Mouse (Mus musculus) forebrain, embryonic 11.5 days (tissue): ENCODE data around the gene Rsl1d1. TPM values are rescaled to one million over a fixed set of nuclear protein-coding genes. Genes with fewer than 3 reads are reported as not detected.
A peak's percentile ranks its signal among the peaks of the same experiment; 100 is the strongest.

Experiments
- ATAC-seq: fragments of 200-750 bp; cut with Nextera tagmentation; replicated peaks from 2 replicates; pipeline ENCODE4 v1.8.0; 2017; ENCODE audit warnings: moderate TSS enrichment; ENCODE audit not compliant: low FRiP score
- DNase-seq: peaks from one replicate; pipeline ENCODE4 v3.0.0-alpha.2; 2017; ENCODE audit warnings: low spot score
- H3K27ac ChIP-seq: fragments of 300-500 bp; sonication (generic); 2 replicates; pipeline ENCODE4 v1.5.1; 2014; ENCODE audit warnings: low read depth, low read length
- H3K27me3 ChIP-seq: fragments of 300-500 bp; sonication (generic); 2 replicates; pipeline ENCODE4 v1.6.1; 2014; ENCODE audit warnings: mild to moderate bottlenecking, low read length, mixed read lengths; ENCODE audit not compliant: control insufficient read depth, insufficient read depth
- H3K36me3 ChIP-seq: fragments of 300-500 bp; sonication (generic); 2 replicates; pipeline ENCODE4 v1.6.1; 2014; ENCODE audit warnings: mild to moderate bottlenecking, low read length, moderate library complexity, mixed read lengths; ENCODE audit not compliant: control insufficient read depth, insufficient read depth
- H3K4me1 ChIP-seq: fragments of 300-500 bp; sonication (generic); replicated peaks from 2 replicates; pipeline ENCODE4 v1.6.1; 2014; ENCODE audit warnings: low read length, mixed read lengths; ENCODE audit not compliant: control insufficient read depth, insufficient read depth
- H3K4me2 ChIP-seq: fragments of 300-500 bp; sonication (generic); 2 replicates; pipeline ENCODE4 v1.6.1; 2014; ENCODE audit warnings: low read depth, mild to moderate bottlenecking, low read length, moderate library complexity, mixed read lengths; ENCODE audit not compliant: severe bottlenecking
- H3K4me3 ChIP-seq: fragments of 300-500 bp; sonication (generic); 2 replicates; pipeline ENCODE4 v1.5.1; 2014; ENCODE audit warnings: low read depth, low read length
- H3K9ac ChIP-seq: fragments of 300-500 bp; sonication (generic); 2 replicates; pipeline ENCODE4 v1.6.1; 2014; ENCODE audit warnings: low read length
- H3K9me3 ChIP-seq: fragments of 300-500 bp; sonication (generic); 2 replicates; pipeline ENCODE4 v1.6.1; 2016; ENCODE audit warnings: low read length, mixed read lengths; ENCODE audit not compliant: control insufficient read depth
- WGBS: fragments of 180-500 bp; shearing (Covaris S2); extraction: QIAGEN DNeasy Blood & Tissue Kit; methylation state at CpG from one replicate; pipeline ENCODE4 v1.1.7; 2014; 5-methylcytosine and 5-hydroxymethylcytosine counted together
- polyA plus RNA-seq: library from polyadenylated mRNA; unstranded; fragments of >200 nt; fragmentation: Nextera tagmentation; extraction: Ambion mirVana; gene quantifications from 2 replicates; pipeline ENCODE4 v1.2.1, GENCODE M21; 2014

Rsl1d1 gene
- polyA plus RNA-seq: 254 and 263 TPM in 2 replicates

DNA sequence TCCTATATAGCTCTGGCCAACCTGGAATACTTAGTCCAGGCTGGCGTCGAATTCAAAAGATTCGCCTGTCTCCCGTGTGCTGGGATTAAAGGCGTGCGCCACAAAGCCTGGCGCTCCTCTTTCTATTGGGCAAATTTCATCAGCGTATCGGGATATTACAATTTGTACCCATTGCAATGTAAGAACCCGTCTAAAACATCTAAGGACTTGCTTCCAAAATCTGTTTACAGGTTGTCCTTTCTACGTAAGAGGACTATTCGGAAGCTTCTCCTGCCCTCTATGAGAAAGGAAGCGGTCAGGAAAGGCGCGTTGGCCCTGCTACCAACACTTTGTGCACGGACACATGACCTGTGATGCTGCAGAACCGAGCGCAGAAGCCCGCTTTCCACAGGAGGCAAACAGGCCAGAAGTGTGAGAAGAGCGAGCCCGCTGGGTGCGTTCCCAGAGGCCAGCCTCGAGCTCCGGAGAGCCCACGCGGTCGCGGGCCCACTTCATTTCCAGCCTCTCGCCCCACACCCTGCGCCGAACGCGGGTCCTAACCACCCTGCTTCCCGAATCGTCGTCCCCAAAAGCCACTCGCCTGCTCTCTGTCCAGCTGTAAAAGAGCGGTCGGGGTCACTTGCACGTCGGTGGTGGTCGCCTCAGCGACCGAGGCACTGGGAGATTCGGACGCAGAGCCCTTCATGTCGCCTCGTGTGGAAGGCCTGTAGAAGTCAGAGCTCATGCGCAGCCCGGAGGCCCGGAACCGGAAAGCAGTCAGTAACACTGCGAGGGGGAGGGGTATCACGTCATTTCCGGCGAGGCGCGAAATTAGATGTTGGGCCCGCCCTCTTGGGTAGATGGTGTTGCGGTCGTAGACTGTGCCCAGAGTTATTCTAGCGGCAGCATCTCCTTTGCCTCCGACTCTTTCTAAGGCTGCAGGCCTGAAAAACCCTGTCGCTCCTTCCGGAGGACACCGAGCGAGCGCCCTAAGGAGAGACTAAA lies at the start of gene Rsl1d1:
Gene Rsl1d1, minus strand, starts transcription at position 761 of the 984 bp plus-strand sequence.
- ATAC-seq (peak; percentile 99), DNase-seq (peak; percentile 96)
- H3K4me1 ChIP-seq: peaks cover 5% of the 10 kb centered on the region
- peaks cover 7% of the 10 kb centered on the region; the same call in 1 of the 2 replicates for H3K36me3 ChIP-seq
- H3K4me2 ChIP-seq: peak within 1 kb of the TSS; percentile 85
- peak within 1 kb of the TSS; percentile 86 for H3K9ac ChIP-seq
- under 1% methylated on average over 68 of the region's 68 CpGs for WGBS
- H3K27ac ChIP-seq: peak within 1 kb of the TSS; percentile 37; the same call in 1 of the 2 replicates
- H3K27me3 ChIP-seq: no peaks in the 10 kb centered on the region
- H3K9me3 ChIP-seq: no peaks in the 10 kb centered on the region
- peak within 1 kb of the TSS; percentile 72 for H3K4me3 ChIP-seq

DNA sequence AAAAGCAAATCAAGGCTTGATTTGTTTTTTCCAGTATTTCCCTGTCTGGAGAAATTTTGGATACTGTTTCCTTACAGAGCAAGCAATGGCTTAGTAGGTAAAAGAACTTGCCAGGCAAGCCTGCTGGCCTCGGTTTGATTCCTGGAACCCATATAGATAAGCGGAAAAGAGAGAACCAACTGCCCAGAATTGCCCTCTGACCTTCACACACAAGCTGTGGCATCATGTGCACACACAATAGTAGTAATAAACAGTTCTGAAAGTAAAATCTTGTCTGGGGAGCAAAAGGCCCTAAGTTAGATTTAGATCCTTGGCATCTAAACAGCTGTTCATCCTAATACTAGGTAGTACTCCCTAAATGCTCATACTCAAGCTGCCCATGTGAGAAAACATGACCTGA lies 44.7 kb upstream of the Rsl1d1 start:
- Histone ChIP-seq H3K27ac (no peak overlapping the region), H3K4me3 (no peak overlapping the region), H3K4me2 (no peak overlapping the region), H3K27me3 (no peaks in the 10 kb centered on the region), H3K36me3 (no peaks in the 10 kb centered on the region), H3K9ac (no peak overlapping the region), H3K9me3 (no peaks in the 10 kb centered on the region), H3K4me1 (peaks cover 4% of the 10 kb centered on the region; the same call in 1 of the 2 replicates)
- ATAC-seq: no peak
- WGBS: 90% methylated on average over 2 of the region's 2 CpGs
- DNase-seq: no peak

DNA sequence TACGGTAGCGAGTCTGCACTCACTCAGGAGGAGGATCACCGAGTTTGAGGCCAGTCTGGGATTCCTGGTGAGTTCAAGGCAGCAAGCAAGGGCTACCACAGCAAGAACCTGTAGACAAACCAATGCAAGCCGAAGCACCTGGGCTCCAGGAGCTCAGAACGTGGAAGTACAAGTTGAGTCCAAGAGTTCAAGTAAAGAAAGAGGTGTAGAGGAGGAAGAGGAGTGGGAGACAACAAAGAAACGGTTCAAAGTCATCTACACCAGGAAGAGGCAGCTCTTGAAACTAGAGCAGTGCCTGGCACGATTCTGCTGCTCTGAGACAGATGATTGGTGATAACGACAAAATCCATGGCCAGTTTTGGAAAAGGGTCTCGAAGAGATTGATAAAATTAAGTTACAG lies 42.6 kb upstream of the Rsl1d1 start:
- no peaks in the 10 kb centered on the region for H3K36me3 ChIP-seq
- no peaks in the 10 kb centered on the region for H3K4me1 ChIP-seq
- H3K9ac ChIP-seq: no peak overlapping the region
- no peak overlapping the region for H3K4me3 ChIP-seq
- H3K4me2 ChIP-seq: no peak overlapping the region
- 91% methylated on average over 9 of the region's 9 CpGs for WGBS
- H3K9me3 ChIP-seq: no peaks in the 10 kb centered on the region
- DNase-seq (no peak), ATAC-seq (no peak)
- H3K27me3 ChIP-seq: no peaks in the 10 kb centered on the region
- no peak overlapping the region for H3K27ac ChIP-seq

DNA sequence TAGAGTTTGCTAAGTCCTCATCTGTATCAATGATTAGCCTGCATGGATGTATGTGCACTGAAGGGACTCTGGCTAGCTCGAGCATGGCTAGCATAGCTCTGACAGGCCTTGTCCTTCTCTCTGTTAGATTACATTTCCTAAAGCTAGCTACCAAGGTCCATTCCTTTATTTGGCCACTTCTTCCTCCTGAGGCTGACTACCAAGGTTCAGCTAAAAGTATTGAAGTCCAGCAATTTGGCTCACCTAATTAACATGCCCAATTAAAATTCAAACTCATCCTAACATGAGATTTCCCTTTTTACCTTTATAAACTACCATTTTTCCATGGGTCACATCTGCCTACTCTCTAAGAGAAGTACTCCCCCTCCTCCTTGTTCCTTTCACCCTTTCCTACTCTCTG lies 39.3 kb upstream of the Rsl1d1 start:
- Histone ChIP-seq H3K4me3 (no peak overlapping the region), H3K9ac (no peak overlapping the region), H3K27ac (no peak overlapping the region), H3K9me3 (no peaks in the 10 kb centered on the region), H3K36me3 (no peaks in the 10 kb centered on the region; the same call in 1 of the 2 replicates), H3K4me1 (no peaks in the 10 kb centered on the region), H3K27me3 (no peaks in the 10 kb centered on the region), H3K4me2 (no peak overlapping the region)
- ATAC-seq (no peak), DNase-seq (no peak)
- WGBS: 100% methylated on average over 1 of the region's 1 CpGs

DNA sequence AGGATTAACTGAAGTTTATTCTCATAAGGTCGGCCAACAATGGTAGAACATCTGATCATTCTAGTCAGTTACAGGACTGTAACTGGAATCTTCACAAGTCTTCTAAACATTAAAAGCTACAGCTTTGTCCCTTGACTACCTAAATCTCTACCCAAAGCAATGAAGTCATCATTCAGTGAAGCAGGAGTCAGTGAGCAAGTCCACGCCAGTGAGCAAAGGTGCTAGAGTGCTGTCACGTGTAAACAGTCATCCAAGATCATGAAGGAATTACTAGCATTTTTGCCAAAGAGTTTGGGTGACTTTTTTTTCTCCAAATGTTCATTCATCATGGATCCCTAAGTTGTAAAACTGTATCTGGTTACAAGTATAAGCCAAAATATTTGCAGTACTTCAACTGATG lies 14.7 kb upstream of the Rsl1d1 start:
- ATAC-seq (no peak), DNase-seq (no peak)
- Histone ChIP-seq H3K4me3 (no peak overlapping the region), H3K27ac (no peak overlapping the region), H3K27me3 (no peaks in the 10 kb centered on the region), H3K9ac (no peak overlapping the region), H3K4me2 (no peak overlapping the region), H3K9me3 (no peaks in the 10 kb centered on the region), H3K36me3 (peaks cover 3% of the 10 kb centered on the region; the same call in 1 of the 2 replicates), H3K4me1 (no peaks in the 10 kb centered on the region)
- WGBS: 84% methylated on average over 3 of the region's 3 CpGs

DNA sequence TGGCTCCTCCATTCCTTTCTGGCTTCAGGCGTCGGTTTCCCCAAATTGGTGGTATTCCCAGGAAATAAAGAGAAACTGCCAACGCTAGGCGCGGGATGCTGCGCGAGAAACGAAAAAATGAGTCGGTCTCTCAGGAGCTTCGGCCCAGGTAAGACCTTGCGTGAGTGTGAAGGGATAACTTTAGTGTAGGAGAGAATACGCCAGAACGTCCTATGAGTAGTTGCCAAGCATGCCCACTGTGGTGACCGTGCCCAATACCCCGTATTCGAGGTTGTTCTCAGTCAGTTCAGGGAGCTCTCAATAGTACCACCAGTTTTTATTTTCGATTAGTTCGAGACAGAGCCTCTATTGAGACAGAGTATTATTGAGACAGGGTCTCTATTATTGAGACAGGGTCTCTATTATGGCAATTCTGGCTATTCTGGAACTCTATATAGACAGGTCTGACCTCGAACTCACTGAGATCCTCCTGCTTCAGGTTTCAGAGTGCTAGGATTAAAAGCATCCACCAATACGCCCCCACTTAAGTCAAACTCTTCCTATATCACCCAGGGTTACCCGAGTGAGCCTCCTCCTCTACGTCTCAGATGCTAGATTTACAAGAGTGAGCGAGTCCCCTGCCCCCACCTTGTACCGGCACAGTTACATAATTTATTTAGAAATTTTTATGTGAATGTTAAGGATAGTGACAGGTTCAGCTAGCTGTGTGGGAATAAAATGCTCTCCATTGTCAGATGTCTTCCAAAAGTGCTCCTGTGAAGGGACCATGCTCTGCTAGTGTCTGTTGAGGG lies 664 bp upstream of the Rsl1d1 start:
- DNase-seq (peak; percentile 32), ATAC-seq (peak; percentile 53)
- Histone ChIP-seq H3K9me3 (no peaks in the 10 kb centered on the region), H3K36me3 (no peaks in the 10 kb centered on the region; the same call in 1 of the 2 replicates), H3K4me3 (peak overlapping the region; percentile 72), H3K9ac (peak overlapping the region; percentile 86), H3K27me3 (no peaks in the 10 kb centered on the region), H3K4me1 (peaks cover 5% of the 10 kb centered on the region), H3K4me2 (peak overlapping the region; percentile 69), H3K27ac (no peak overlapping the region; the same call in 1 of the 2 replicates)
- 12% methylated on average over 24 of the region's 24 CpGs for WGBS

DNA sequence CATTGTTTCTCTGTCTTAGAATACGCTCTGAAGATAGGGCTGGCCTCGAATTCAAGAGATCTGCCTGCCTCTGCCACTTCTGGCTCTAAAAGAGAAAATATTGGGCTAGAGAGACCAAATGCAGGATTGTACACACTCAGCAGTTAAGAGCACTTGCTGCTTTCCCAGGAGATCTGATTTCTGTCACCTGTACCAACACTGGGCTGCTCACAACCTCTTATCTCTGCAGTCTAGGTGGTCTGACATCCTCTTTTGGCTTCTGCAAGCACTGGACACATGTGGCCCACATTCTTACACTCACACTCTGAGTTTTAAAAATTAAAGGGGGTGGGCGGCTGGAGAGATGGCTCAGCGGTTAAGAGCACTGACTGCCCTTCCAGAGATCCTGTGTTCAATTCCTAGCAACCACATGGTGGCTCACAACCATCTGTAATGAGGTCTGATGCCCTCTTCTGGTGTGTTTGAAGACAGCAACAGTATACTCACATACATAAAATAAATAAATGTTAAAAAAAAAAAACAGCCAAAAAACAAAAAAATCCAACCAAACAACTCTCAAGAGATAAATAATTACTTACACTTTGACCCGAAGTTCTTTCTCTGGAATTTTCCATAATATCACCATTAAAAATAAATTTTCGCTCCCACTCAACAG lies 1.3 kb downstream of the Rsl1d1 start:
- Histone ChIP-seq H3K4me2 (peak overlapping the region; percentile 85), H3K27me3 (no peaks in the 10 kb centered on the region), H3K36me3 (peaks cover 9% of the 10 kb centered on the region; the same call in 1 of the 2 replicates), H3K4me3 (peak overlapping the region; percentile 72), H3K9ac (peak overlapping the region; percentile 86; the same call in 1 of the 2 replicates), H3K9me3 (no peaks in the 10 kb centered on the region), H3K27ac (no peak overlapping the region), H3K4me1 (peaks cover 5% of the 10 kb centered on the region)
- DNase-seq: peak; percentile 19
- no peak for ATAC-seq
- WGBS: 70% methylated on average over 6 of the region's 6 CpGs

DNA sequence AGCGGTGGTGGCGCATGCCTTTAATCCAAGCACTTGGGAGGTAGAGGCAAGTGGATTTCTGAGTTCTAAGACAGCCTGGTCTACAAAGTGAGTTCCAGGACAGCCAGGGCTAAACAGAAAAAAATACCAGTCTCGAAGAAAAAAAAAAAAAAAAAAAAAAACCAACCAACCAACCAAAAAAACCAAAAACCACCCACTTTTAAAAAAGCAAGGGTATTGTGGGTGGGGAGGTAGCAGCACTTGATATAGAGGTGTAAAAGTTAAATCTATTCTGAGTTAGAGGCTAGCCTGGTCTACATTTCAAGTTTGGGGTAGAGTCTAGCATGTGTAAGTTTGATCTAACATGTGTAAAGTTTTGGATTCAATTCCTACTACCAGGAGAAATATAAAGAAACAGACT lies 2.9 kb downstream of the Rsl1d1 start:
- Histone ChIP-seq H3K9ac (no peak overlapping the region), H3K27me3 (no peaks in the 10 kb centered on the region), H3K4me3 (no peak overlapping the region), H3K4me2 (no peak overlapping the region), H3K27ac (no peak overlapping the region), H3K36me3 (peaks cover 10% of the 10 kb centered on the region), H3K9me3 (no peaks in the 10 kb centered on the region), H3K4me1 (peaks cover 5% of the 10 kb centered on the region)
- ATAC-seq (no peak), DNase-seq (no peak)
- 84% methylated on average over 3 of the region's 3 CpGs for WGBS
